Mouse (Mus musculus) midbrain, embryonic 13.5 days (tissue): Measurements from ENCODE around the gene E330021D16Rik. TPM values are rescaled to one million over a fixed set of nuclear protein-coding genes. Genes with fewer than 3 reads are reported as not detected.
"Not testable (repeated sequence)": the region's sequence is repeated elsewhere in the genome, so short reads cannot be mapped to it uniquely, and the experiment has no call there.

Experiments
- ATAC-seq: fragments of 200-750 bp; cut with Nextera tagmentation; 2 replicates; pipeline ENCODE4 v1.8.0; 2017; ENCODE audit warnings: mild to moderate bottlenecking, moderate TSS enrichment, moderate library complexity
- H3K27ac ChIP-seq: fragments of 300-500 bp; sonication (generic); 2 replicates; pipeline ENCODE4 v1.5.1; 2015; ENCODE audit warnings: inconsistent platforms, mild to moderate bottlenecking, moderate library complexity
- H3K27me3 ChIP-seq: fragments of 300-500 bp; sonication (generic); 2 replicates; pipeline ENCODE4 v1.6.1; 2015; ENCODE audit warnings: mild to moderate bottlenecking, inconsistent platforms
- H3K36me3 ChIP-seq: fragments of 300-500 bp; sonication (generic); 2 replicates; pipeline ENCODE4 v1.6.1; 2015; ENCODE audit warnings: mild to moderate bottlenecking, inconsistent platforms
- H3K4me1 ChIP-seq: fragments of 300-500 bp; sonication (generic); replicated peaks from 2 replicates; pipeline ENCODE4 v1.6.1; 2015; ENCODE audit warnings: inconsistent platforms
- H3K4me2 ChIP-seq: fragments of 300-500 bp; sonication (generic); replicated peaks from 2 replicates; pipeline ENCODE4 v1.6.1; 2015; ENCODE audit warnings: moderate library complexity, mild to moderate bottlenecking, inconsistent platforms
- H3K4me3 ChIP-seq: fragments of 300-500 bp; sonication (generic); replicated peaks from 2 replicates; pipeline ENCODE4 v1.5.1; 2015; ENCODE audit warnings: mild to moderate bottlenecking, inconsistent platforms
- H3K9ac ChIP-seq: fragments of 300-500 bp; sonication (generic); replicated peaks from 2 replicates; pipeline ENCODE4 v1.6.1; 2015; ENCODE audit warnings: mild to moderate bottlenecking, inconsistent platforms
- H3K9me3 ChIP-seq: fragments of 300-500 bp; sonication (generic); 2 replicates; pipeline ENCODE4 v1.6.1; 2016; ENCODE audit warnings: mild to moderate bottlenecking, inconsistent platforms
- WGBS: fragments of 180-500 bp; shearing (Covaris S2); methylation state at CpG from one replicate; pipeline ENCODE4 v1.1.7; 2015; 5-methylcytosine and 5-hydroxymethylcytosine counted together
- polyA plus RNA-seq: library from polyadenylated mRNA; unstranded; fragments of >200 nt; fragmentation: Nextera tagmentation; extraction: Ambion mirVana; gene quantifications from 2 replicates; pipeline ENCODE4 v1.2.1, GENCODE M21; 2015

Gene E330021D16Rik
- polyA plus RNA-seq = not detected in 2 replicates

GRCm38 (mm10) chr6:136415133-136415775, at the start of gene E330021D16Rik:
Gene E330021D16Rik, minus strand, starts transcription at chr6:136415569.
- Histone ChIP-seq H3K9ac (no peak within 1 kb of the TSS), H3K4me3 (no peak within 1 kb of the TSS), H3K4me2 (no peak within 1 kb of the TSS), H3K27ac (no peak within 1 kb of the TSS), H3K4me1 (no peaks in the 10 kb centered on the region), H3K36me3 (no peaks in the 10 kb centered on the region), H3K27me3 (no peaks in the 10 kb centered on the region), H3K9me3 (no peaks in the 10 kb centered on the region)
- 89% methylated on average over 9 of the region's 9 CpGs for WGBS
- no peak for ATAC-seq

DNA sequence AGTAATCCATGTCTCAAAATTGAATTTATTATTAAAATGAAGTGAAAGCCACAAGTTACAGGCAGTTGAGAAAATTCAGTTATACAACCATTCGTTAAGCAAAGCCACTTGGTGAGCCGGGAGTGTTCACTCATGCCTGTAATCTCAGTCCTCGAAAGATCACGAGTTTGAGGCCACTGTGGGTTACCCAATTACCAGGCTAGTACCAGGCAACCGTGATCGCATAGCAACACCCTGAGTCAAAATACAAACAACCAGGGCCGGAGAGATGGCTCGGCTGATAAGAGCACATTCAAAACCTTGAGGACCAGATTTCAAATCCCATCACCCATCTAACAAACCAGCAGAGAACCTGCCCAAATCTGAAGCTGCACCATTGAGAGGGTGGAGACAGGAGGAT, 49.7 kb upstream of the E330021D16Rik start:
- peaks cover 21% of the 10 kb centered on the region for H3K4me1 ChIP-seq
- WGBS = 87% methylated on average over 8 of the region's 8 CpGs
- H3K4me3 ChIP-seq = no peak overlapping the region
- no peak overlapping the region for H3K4me2 ChIP-seq
- no peak for ATAC-seq
- no peaks in the 10 kb centered on the region for H3K36me3 ChIP-seq
- peaks cover 4% of the 10 kb centered on the region; the same call in 1 of the 2 replicates for H3K9me3 ChIP-seq
- H3K27me3 ChIP-seq = no peaks in the 10 kb centered on the region
- H3K9ac ChIP-seq = no peak overlapping the region
- no peak overlapping the region for H3K27ac ChIP-seq

DNA sequence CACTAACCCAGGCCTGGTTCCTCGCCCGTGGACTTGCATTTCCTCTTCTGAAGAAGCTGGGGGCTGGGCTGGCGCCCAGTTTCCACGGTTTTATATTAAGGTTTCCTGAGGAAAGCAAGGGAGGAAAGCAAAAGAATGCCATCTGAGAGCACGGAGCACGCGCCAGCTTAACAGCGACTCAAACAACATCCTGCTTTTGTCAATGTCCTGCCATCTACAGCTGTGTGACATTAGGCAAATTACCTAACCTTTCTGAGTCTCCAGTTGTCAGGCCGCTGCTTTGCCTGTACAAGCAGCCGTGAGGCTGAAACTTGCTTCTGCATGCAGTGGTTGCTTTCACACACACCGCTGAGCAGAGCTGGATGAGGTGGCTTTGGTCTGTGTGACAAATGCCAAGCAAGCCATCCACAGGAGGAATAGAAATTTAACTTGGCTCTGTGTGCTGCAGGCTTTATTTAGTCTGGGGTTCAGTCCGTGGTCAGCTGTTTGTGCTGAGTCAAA, 48.8 kb upstream of the E330021D16Rik start:
- Histone ChIP-seq H3K9ac (no peak overlapping the region), H3K4me2 (no peak overlapping the region), H3K27ac (no peak overlapping the region), H3K27me3 (no peaks in the 10 kb centered on the region), H3K4me3 (no peak overlapping the region), H3K36me3 (no peaks in the 10 kb centered on the region), H3K4me1 (peaks cover 16% of the 10 kb centered on the region), H3K9me3 (no peaks in the 10 kb centered on the region)
- ATAC-seq = no peak
- WGBS = 71% methylated on average over 12 of the region's 12 CpGs

DNA sequence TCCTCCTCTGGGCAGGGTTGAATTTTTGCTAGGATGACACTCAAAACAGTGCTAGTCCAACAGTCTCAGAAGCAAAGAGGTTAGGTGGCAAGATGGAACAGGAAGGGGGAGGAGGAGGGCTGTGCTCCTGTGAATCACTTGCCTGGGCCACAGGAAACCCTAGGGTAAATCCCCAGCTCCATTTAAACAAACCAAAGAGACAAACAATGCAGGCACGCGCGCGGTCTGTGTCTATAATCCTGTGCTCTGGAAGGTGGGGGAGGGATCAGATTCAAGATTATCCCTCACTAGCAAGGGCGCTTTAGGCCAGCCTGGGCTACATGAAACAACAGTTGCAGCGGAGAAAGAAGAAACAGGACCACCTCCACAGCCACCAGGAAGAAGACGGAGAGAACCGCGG, 48.1 kb upstream of the E330021D16Rik start:
- Histone ChIP-seq H3K4me2 (no peak overlapping the region), H3K4me1 (peaks cover 12% of the 10 kb centered on the region), H3K9ac (no peak overlapping the region), H3K4me3 (no peak overlapping the region), H3K27me3 (no peaks in the 10 kb centered on the region), H3K9me3 (no peaks in the 10 kb centered on the region), H3K27ac (no peak overlapping the region), H3K36me3 (no peaks in the 10 kb centered on the region)
- ATAC-seq = no peak
- 39% methylated on average over 9 of the region's 9 CpGs for WGBS

DNA sequence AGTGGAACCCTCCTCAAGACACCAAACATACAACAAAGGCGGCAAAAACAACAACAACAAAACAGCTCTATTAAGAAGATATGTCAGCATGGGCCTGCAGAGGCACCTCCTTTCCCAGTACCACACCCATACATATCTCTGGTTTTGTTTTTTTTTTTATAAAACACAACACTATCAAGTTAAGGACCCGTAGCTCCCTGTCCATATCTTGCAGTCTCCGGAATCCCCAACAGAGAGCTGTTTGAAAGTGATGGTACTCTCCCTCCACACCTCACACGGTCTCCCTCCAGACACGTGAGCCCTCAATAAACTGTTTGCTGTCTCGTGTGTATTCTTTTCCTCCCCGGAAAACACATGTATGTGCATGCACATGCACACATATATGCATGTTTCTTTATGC, 43.8 kb upstream of the E330021D16Rik start:
- Histone ChIP-seq H3K27me3 (no peaks in the 10 kb centered on the region), H3K36me3 (no peaks in the 10 kb centered on the region), H3K4me1 (no peaks in the 10 kb centered on the region), H3K4me2 (no peak overlapping the region), H3K9ac (no peak overlapping the region), H3K9me3 (no peaks in the 10 kb centered on the region), H3K4me3 (no peak overlapping the region), H3K27ac (no peak overlapping the region)
- WGBS = 93% methylated on average over 7 of the region's 7 CpGs
- no peak for ATAC-seq

GRCm38 (mm10) chr6:136456302-136456701, 40.9 kb upstream of the E330021D16Rik start:
- H3K27ac ChIP-seq = no peak overlapping the region
- WGBS = 97% methylated on average over 1 of the region's 1 CpGs
- H3K27me3 ChIP-seq = no peaks in the 10 kb centered on the region
- ATAC-seq = no peak
- no peak overlapping the region for H3K9ac ChIP-seq
- no peak overlapping the region for H3K4me2 ChIP-seq
- no peaks in the 10 kb centered on the region for H3K36me3 ChIP-seq
- no peak overlapping the region for H3K4me3 ChIP-seq
- no peaks in the 10 kb centered on the region for H3K9me3 ChIP-seq
- no peaks in the 10 kb centered on the region for H3K4me1 ChIP-seq

DNA sequence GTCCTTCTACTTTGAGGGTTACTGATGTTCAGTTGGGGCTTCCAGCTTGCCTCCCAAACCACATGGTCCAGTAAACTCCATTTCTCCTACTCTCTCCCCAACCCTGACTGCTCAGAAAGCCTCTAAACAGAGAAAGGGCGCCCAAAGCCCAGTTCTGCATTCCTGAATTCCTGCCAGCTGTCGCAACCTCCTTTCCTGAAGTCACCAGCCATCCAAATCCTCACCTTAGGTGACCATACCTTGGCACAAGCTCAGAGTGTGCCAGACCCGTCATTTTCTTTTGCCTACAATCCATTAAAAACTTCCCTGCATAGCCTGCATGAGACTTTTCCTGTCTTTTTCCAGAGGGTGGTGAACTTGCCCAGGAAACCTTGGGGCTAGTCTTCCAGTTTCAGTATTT, 40.3 kb upstream of the E330021D16Rik start:
- H3K27ac ChIP-seq = no peak overlapping the region
- peaks cover 2% of the 10 kb centered on the region; the same call in 1 of the 2 replicates for H3K9me3 ChIP-seq
- H3K4me3 ChIP-seq = no peak overlapping the region
- no peaks in the 10 kb centered on the region for H3K4me1 ChIP-seq
- no peak for ATAC-seq
- no peak overlapping the region for H3K9ac ChIP-seq
- H3K27me3 ChIP-seq = no peaks in the 10 kb centered on the region
- 81% methylated on average over 3 of the region's 3 CpGs for WGBS
- no peak overlapping the region for H3K4me2 ChIP-seq
- H3K36me3 ChIP-seq = no peaks in the 10 kb centered on the region

DNA sequence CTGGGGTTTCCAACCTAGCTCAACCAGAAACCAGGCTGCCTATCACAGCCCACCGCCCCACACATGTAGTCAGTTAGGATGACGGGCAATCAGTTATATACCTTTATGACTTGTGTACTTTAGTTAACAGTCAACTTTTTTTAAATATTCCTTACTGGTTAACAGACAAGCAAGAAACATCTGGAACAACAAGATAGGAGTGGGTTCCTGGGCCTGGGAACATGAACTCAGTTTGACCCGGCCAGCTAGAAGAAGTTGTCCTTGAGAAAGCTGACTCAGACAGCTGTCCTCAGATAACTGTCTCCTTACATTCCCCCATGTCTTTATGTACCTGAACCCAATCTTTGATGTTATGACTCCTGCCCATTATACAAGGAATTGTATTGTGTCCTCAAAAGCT, 37.3 kb upstream of the E330021D16Rik start:
- H3K9ac ChIP-seq = no peak overlapping the region
- H3K36me3 ChIP-seq = no peaks in the 10 kb centered on the region
- no peak overlapping the region for H3K27ac ChIP-seq
- H3K9me3 ChIP-seq = peaks cover 12% of the 10 kb centered on the region; the same call in 1 of the 2 replicates
- H3K27me3 ChIP-seq = no peaks in the 10 kb centered on the region
- no peak overlapping the region for H3K4me2 ChIP-seq
- H3K4me1 ChIP-seq = no peaks in the 10 kb centered on the region
- no peak for ATAC-seq
- no peak overlapping the region for H3K4me3 ChIP-seq
- 91% methylated on average over 3 of the region's 3 CpGs for WGBS

DNA sequence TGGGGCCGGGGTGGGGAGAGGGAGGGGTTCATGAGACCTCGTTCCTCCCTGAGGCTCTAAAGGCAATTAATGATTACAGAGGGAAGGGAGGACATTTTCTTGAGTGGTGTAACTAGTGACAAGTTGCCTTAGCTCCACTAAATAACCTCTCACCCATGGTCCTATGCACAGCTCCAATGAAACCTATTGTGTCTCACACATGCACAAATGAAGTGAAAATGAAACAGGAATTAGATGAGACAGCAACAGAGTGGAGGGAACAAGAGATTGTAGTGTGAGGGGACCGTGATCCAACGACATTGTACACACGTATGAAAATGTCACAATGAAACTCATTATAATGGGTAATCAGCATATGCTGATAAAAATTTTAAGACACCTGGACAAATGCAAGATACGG, 35.5 kb upstream of the E330021D16Rik start:
- WGBS = 87% methylated on average over 6 of the region's 6 CpGs
- no peaks in the 10 kb centered on the region for H3K4me1 ChIP-seq
- no peak for ATAC-seq

GRCm38 (mm10) chr6:136449930-136450329, 34.6 kb upstream of the E330021D16Rik start:
- H3K4me1 ChIP-seq = no peaks in the 10 kb centered on the region
- peaks cover 22% of the 10 kb centered on the region for H3K9me3 ChIP-seq
- no peak for ATAC-seq
- H3K9ac ChIP-seq = no peak overlapping the region
- no peak overlapping the region for H3K4me3 ChIP-seq
- no peak overlapping the region for H3K4me2 ChIP-seq
- no peaks in the 10 kb centered on the region for H3K27me3 ChIP-seq
- H3K27ac ChIP-seq = no peak overlapping the region
- WGBS = 90% methylated on average over 1 of the region's 1 CpGs
- no peaks in the 10 kb centered on the region for H3K36me3 ChIP-seq

More for the DNA sequence above, 35.5 kb upstream of the E330021D16Rik start:
- H3K4me2 ChIP-seq = no peak overlapping the region
- peaks cover 13% of the 10 kb centered on the region; the same call in 1 of the 2 replicates for H3K9me3 ChIP-seq
- H3K27me3 ChIP-seq = no peaks in the 10 kb centered on the region
- H3K27ac ChIP-seq = no peak overlapping the region
- no peaks in the 10 kb centered on the region for H3K36me3 ChIP-seq
- H3K9ac ChIP-seq = no peak overlapping the region
- no peak overlapping the region for H3K4me3 ChIP-seq

DNA sequence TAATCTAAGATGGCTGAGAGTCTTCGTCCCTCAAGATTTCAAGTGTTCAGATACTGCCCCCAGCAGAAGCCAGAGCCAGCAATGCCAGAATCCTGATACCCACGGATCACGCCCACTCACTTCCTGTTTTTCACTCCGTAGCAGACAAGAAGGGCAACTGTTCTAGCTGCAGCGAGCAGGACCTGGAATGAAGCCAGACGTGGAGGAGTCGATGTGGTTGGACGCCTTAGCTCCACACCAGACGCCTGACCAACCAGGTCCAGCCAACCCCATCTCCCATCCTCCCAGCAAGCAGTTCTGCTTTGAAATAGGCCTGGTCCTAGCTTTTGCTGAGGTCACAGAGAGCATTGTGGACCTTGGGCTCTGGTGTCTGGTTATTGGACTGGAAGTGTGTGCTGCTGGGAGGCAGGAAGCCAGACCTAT, 33.9 kb upstream of the E330021D16Rik start:
- no peaks in the 10 kb centered on the region for H3K36me3 ChIP-seq
- no peaks in the 10 kb centered on the region for H3K4me1 ChIP-seq
- no peaks in the 10 kb centered on the region for H3K27me3 ChIP-seq
- H3K9me3 ChIP-seq = peaks cover 28% of the 10 kb centered on the region
- no peak for ATAC-seq
- H3K9ac ChIP-seq = no peak overlapping the region
- no peak overlapping the region for H3K4me3 ChIP-seq
- H3K4me2 ChIP-seq = no peak overlapping the region
- 87% methylated on average over 9 of the region's 9 CpGs for WGBS
- H3K27ac ChIP-seq = no peak overlapping the region

- WGBS = 83% methylated on average over 2 of the region's 2 CpGs
These were observed 23.8 kb upstream of the E330021D16Rik start for GRCm38 (mm10) chr6:136439205-136439604.

DNA sequence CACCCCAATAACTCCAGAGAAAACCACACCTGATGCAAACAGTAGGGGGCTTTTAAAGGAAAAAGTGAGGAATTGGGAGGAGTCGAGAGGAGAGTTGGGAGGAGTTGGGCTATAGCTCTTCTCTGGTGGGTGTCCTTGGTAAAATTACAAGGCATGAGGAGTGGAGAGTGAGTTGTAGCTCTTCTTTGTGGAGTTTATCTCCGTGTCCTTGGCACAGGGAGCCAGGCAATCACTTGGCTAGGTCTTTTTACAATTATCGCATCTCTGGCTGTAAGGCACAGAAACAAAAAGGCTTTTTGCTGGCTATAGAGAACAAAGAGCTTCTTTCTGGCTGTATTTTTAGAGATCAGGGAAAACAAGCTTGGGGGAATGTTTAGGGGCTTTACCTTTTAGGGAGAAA, 20.8 kb upstream of the E330021D16Rik start:
- H3K27ac ChIP-seq, H3K4me3 ChIP-seq, ATAC-seq, H3K4me1 ChIP-seq, H3K9ac ChIP-seq, H3K36me3 ChIP-seq, H3K27me3 ChIP-seq, H3K9me3 ChIP-seq, H3K4me2 ChIP-seq: not testable (repeated sequence)
- 76% methylated on average over 3 of the region's 3 CpGs for WGBS

More at GRCm38 (mm10) chr6:136439205-136439604, 23.8 kb upstream of the E330021D16Rik start:
- not testable (repeated sequence) for H3K27ac ChIP-seq, H3K27me3 ChIP-seq, H3K4me3 ChIP-seq, H3K36me3 ChIP-seq, H3K4me2 ChIP-seq, H3K4me1 ChIP-seq, H3K9ac ChIP-seq, ATAC-seq
- H3K9me3 ChIP-seq = peaks cover 16% of the 10 kb centered on the region
